Mouse (Mus musculus) midbrain, embryonic 11.5 days (tissue): ENCODE measurements around the gene Ssbp3. TPM values are rescaled to one million over a fixed set of nuclear protein-coding genes. Genes with fewer than 3 reads are reported as not detected.

Source experiments
- ATAC-seq: fragments of 200-750 bp; cut with Nextera tagmentation; 2 replicates; pipeline ENCODE4 v1.8.0; 2017; ENCODE audit warnings: moderate TSS enrichment, moderate library complexity; ENCODE audit not compliant: low FRiP score
- DNase-seq: peaks from one replicate; pipeline ENCODE4 v3.0.0; 2015; ENCODE audit warnings: low spot score; ENCODE audit errors: missing footprints
- H3K27ac ChIP-seq: fragments of 300-500 bp; sonication (generic); 2 replicates; pipeline ENCODE4 v1.5.1; 2014; ENCODE audit warnings: low read depth, low read length
- H3K27me3 ChIP-seq: fragments of 300-500 bp; sonication (generic); 2 replicates; pipeline ENCODE4 v1.6.1; 2014; ENCODE audit warnings: mild to moderate bottlenecking, low read length, moderate library complexity, mixed read lengths; ENCODE audit not compliant: control insufficient read depth, insufficient read depth
- H3K36me3 ChIP-seq: fragments of 300-500 bp; sonication (generic); 2 replicates; pipeline ENCODE4 v1.6.1; 2014; ENCODE audit warnings: mild to moderate bottlenecking, low read length, moderate library complexity, mixed read lengths; ENCODE audit not compliant: control insufficient read depth, insufficient read depth
- H3K4me1 ChIP-seq: fragments of 300-500 bp; sonication (generic); 2 replicates; pipeline ENCODE4 v1.6.1; 2014; ENCODE audit warnings: low read length; ENCODE audit not compliant: control insufficient read depth, insufficient read depth
- H3K4me2 ChIP-seq: fragments of 300-500 bp; sonication (generic); 2 replicates; pipeline ENCODE4 v1.6.1; 2014; ENCODE audit warnings: mild to moderate bottlenecking, moderate library complexity
- H3K4me3 ChIP-seq: fragments of 300-500 bp; sonication (generic); 2 replicates; pipeline ENCODE4 v1.5.1; 2014; ENCODE audit warnings: low read depth, low read length
- H3K9ac ChIP-seq: fragments of 300-500 bp; sonication (generic); 2 replicates; pipeline ENCODE4 v1.6.1; 2014; ENCODE audit warnings: low read length
- H3K9me3 ChIP-seq: fragments of 300-500 bp; sonication (generic); 2 replicates; pipeline ENCODE4 v1.6.1; 2016; ENCODE audit warnings: low read length; ENCODE audit not compliant: control insufficient read depth
- WGBS: fragments of 180-500 bp; shearing (Covaris S2); extraction: QIAGEN DNeasy Blood & Tissue Kit; methylation state at CpG from one replicate; pipeline ENCODE4 v1.1.7; 2014; 5-methylcytosine and 5-hydroxymethylcytosine counted together
- polyA plus RNA-seq: library from polyadenylated mRNA; unstranded; fragments of >200 nt; fragmentation: Nextera tagmentation; extraction: Ambion mirVana; gene quantifications from 2 replicates; pipeline ENCODE4 v1.2.1, GENCODE M21; 2014

The Ssbp3 gene
- polyA plus RNA-seq, 1 experiment from 2014 or later: 124 TPM

DNA sequence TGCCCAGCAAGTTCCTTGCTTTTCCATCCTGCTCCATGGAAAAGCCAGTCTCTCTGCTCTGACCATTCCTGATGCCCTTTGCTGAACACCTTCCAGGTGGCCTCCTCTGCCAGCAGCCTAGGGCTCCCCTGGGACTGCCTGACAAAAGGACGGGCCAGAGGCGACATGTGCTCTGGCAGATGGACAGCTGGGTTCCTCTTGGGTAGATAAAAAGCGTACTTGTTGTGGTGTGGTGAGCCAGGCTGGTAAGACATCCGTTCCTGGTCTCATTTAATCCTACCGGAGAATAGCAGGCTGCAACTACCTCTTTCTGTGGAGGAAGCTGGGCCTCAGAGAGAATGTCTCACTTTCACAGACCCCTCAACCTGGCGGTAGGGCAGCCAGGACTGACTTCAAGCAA is 185.5 kb downstream of the Ssbp3 start:
- Histone ChIP-seq H3K27ac (no peak overlapping the region), H3K27me3 (no peaks in the 10 kb centered on the region), H3K4me3 (no peak overlapping the region), H3K36me3 (no peaks in the 10 kb centered on the region), H3K9me3 (no peaks in the 10 kb centered on the region), H3K4me2 (no peak overlapping the region), H3K4me1 (peaks cover 14% of the 10 kb centered on the region; the same call in 1 of the 2 replicates), H3K9ac (no peak overlapping the region; the same call in 1 of the 2 replicates)
- no peak for DNase-seq
- 34% methylated on average over 6 of the region's 6 CpGs for WGBS
- 0 out of 2 replicates have a peak, but pooled peaks have one; percentile 26 for ATAC-seq

DNA sequence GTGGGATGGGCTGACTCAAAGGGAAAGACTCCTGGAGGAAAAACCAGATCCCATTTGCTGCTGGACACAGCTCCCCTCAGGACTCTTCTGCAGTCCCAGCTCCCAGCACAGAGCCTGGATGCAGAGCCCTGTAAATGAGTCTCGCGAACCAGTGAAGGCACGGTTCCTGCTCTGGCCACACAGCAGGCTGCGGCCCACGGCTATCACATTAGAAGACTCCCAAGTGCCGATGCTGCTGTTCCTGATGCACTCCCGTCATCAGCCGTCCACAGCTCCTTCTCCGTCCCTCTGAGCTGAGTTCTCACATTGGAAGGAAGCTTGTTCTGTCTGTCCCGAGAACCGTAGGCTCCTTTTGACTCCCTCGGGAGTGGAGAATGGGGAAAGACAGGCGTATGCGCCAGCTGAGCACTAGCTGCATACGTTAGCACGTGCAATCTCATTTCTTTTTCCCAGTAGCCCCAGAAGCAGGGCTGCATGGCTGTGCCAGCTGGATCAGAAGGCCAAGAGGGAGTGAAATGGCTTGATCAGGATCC is 186.4 kb downstream of the Ssbp3 start, which contains the start of gene Cdcp2:
Cdcp2 (plus strand) TSS at position 51 of the 533 bp plus-strand sequence.
- no peak for ATAC-seq
- H3K9ac ChIP-seq: peak within 1 kb of the TSS; percentile 27; the same call in 1 of the 2 replicates
- H3K27ac ChIP-seq: no peak within 1 kb of the TSS; the same call in 1 of the 2 replicates
- H3K27me3 ChIP-seq: no peaks in the 10 kb centered on the region
- no peaks in the 10 kb centered on the region for H3K9me3 ChIP-seq
- no peak for DNase-seq
- H3K4me2 ChIP-seq: no peak within 1 kb of the TSS
- WGBS: 58% methylated on average over 16 of the region's 16 CpGs
- H3K4me1 ChIP-seq: peaks cover 14% of the 10 kb centered on the region; the same call in 1 of the 2 replicates
- no peak within 1 kb of the TSS for H3K4me3 ChIP-seq
- H3K36me3 ChIP-seq: no peaks in the 10 kb centered on the region

- H3K27me3 ChIP-seq: no peaks in the 10 kb centered on the region
- WGBS: 59% methylated on average over 15 of the region's 15 CpGs
- ATAC-seq (no peak), DNase-seq (no peak)
- peaks cover 19% of the 10 kb centered on the region for H3K4me1 ChIP-seq
- no peaks in the 10 kb centered on the region for H3K36me3 ChIP-seq
- H3K27ac ChIP-seq: no peak overlapping the region
- no peak overlapping the region for H3K9ac ChIP-seq
- no peaks in the 10 kb centered on the region for H3K9me3 ChIP-seq
- H3K4me2 ChIP-seq: no peak overlapping the region
- H3K4me3 ChIP-seq: no peak overlapping the region
These were observed 187.4 kb downstream of the Ssbp3 start for GRCm38 (mm10) chr4:107097871-107098270.

GRCm38 (mm10) chr4:107098375-107098774 is 187.9 kb downstream of the Ssbp3 start:
- no peaks in the 10 kb centered on the region for H3K27me3 ChIP-seq
- no peak for DNase-seq
- H3K9me3 ChIP-seq: no peaks in the 10 kb centered on the region
- H3K4me3 ChIP-seq: no peak overlapping the region
- peaks cover 17% of the 10 kb centered on the region for H3K4me1 ChIP-seq
- H3K27ac ChIP-seq: no peak overlapping the region
- H3K36me3 ChIP-seq: no peaks in the 10 kb centered on the region
- no peak for ATAC-seq
- no peak overlapping the region for H3K9ac ChIP-seq
- 78% methylated on average over 10 of the region's 10 CpGs for WGBS
- no peak overlapping the region for H3K4me2 ChIP-seq

- Histone ChIP-seq H3K4me1 (peaks cover 16% of the 10 kb centered on the region), H3K4me2 (no peak overlapping the region), H3K27ac (no peak overlapping the region), H3K36me3 (no peaks in the 10 kb centered on the region), H3K9me3 (no peaks in the 10 kb centered on the region), H3K4me3 (no peak overlapping the region), H3K27me3 (no peaks in the 10 kb centered on the region), H3K9ac (no peak overlapping the region)
- no peak for DNase-seq
- 85% methylated on average over 17 of the region's 17 CpGs for WGBS
- ATAC-seq: no peak
These were observed 188.5 kb downstream of the Ssbp3 start for GRCm38 (mm10) chr4:107098791-107099525.

Other genes with a start within 250 kb of the Ssbp3 start
- gene Ttc4, start 231.8 kb upstream of the Ssbp3 start, polyA plus RNA-seq: 87.9 and 97.3 TPM in 2 replicates
- gene Mroh7, start 179.8 kb upstream of the Ssbp3 start, polyA plus RNA-seq: 0.07 TPM in 1 of 2 replicates, not detected in the other
- not detected in 2 replicates for gene Fam151a, start 176.8 kb upstream of the Ssbp3 start, polyA plus RNA-seq
- gene Acot11, start 105.7 kb upstream of the Ssbp3 start, polyA plus RNA-seq: 1.3 TPM in 2 replicates
- gene Mrpl37, start 156.2 kb downstream of the Ssbp3 start, polyA plus RNA-seq: 106 and 112 TPM in 2 replicates
- gene Cyb5rl, start 156.3 kb downstream of the Ssbp3 start, polyA plus RNA-seq: 5.6 TPM in 2 replicates
- 0.11 and 0.29 TPM in 2 replicates for gene Cdcp2, start 186.2 kb downstream of the Ssbp3 start, polyA plus RNA-seq